Mouse (Mus musculus) cerebellum, postnatal 4 days (tissue): ENCODE measurements at regions not wholly inside any gene's neighbourhood (a gene's known extent, or its start where the extent isn't known, plus 50 kb on each side); places are given as distances from the start of the nearest gene placed in this dataset.
A peak's percentile ranks its signal among the peaks of the same experiment; 100 is the strongest.
"Not testable (repeated sequence)": the region's sequence is repeated elsewhere in the genome, so short reads cannot be mapped to it uniquely, and the experiment has no call there.

Experiments
- DNase-seq, 2 experiments: peaks; one replicate each; pipeline ENCODE4 v3.0.0; 2022; ENCODE audit warnings: low spot score in 2 of 2, mixed read lengths in 1 of 2

DNA sequence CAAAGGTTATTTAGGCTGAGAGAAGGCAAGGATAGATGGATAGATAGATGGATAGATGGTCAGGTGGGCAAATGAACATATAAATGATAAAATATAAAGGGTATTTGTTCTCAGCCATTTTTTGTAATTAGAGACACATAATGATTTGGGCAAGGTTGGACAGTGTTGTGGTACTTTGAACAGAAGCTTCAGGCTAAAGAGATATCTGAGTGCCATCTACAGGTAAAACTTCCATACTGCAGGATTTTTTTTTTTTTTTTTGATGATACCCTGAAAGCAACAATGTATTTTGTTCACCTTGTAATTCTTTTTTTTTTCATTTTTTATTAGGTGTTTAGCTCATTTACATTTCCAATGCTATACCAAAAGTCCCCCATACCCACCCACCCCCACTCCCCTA is 110.1 kb upstream of the Trabd2b start:
- no peak for DNase-seq

DNA sequence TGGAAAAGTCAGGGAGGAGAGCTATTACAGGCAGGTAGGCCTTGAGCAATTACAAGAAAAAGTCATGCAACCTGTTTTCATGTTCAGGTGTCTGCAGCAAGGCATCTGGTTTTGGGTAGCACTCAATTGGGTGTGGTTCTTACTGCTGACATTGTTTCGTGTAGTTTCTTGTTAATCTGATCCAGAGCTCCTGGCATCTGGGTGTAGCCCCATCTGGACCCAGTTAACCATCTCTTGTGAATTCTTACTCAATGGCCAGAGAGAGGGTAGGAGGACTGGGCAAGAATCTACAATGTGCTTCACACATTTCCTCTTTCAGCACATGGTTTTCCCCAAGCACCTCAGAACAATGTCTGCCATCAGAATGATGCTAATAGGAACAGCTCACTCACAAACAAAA is 108.0 kb upstream of the Trabd2b start:
- DNase-seq, result not testable (repeated sequence)

GRCm38 (mm10) chr4:114300390-114301012 is 106.0 kb upstream of the Trabd2b start:
- DNase-seq, result no peak

- DNase-seq, result no peak
Measured at GRCm38 (mm10) chr4:114304654-114305053, 101.9 kb upstream of the Trabd2b start.

DNA sequence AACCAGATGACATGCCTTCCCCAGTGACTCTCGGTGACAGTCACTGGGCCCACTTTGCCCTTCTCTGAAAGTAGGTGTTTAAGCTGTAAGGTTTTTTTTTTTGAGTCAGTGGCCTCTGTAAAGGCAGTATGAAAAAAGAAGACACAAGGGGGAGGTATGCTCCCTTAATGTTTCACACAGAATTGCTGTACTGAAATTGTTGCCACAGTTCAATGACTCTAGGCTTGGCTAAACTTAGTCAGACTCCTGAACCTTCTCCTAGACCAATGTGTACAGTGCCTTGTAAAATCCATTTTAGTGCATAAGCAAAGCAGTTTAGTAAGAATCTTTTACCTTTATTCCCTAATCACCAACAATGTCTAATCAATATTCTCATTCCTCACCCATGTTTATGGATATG is 99.0 kb upstream of the Trabd2b start:
- DNase-seq, result no peak

GRCm38 (mm10) chr4:114308518-114308917 is 98.0 kb upstream of the Trabd2b start:
- peak in 1 of 2 experiments; percentile 24 for DNase-seq

DNA sequence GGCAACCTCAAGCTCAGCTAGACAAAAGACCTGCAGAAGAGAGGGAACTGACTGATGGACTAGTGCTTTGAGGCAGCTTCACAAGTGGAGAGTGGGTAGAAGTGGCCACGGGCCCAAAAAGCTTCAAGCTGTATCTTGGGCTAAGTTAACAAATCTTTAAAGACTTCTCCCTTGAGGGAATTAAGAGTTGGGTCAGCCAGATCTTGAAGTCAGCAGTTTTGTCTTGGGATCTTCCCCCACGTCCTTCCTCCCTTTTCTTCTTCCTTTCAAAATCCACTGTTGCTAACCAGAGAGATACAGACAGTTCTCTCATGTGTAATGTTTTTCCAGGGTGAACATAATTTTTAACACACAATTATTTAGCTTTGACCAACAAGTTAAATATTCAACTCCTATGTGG is 91.5 kb upstream of the Trabd2b start:
- DNase-seq, result no peak

- DNase-seq, result no peak
Measured at GRCm38 (mm10) chr4:114315556-114315955, 91.0 kb upstream of the Trabd2b start.

DNA sequence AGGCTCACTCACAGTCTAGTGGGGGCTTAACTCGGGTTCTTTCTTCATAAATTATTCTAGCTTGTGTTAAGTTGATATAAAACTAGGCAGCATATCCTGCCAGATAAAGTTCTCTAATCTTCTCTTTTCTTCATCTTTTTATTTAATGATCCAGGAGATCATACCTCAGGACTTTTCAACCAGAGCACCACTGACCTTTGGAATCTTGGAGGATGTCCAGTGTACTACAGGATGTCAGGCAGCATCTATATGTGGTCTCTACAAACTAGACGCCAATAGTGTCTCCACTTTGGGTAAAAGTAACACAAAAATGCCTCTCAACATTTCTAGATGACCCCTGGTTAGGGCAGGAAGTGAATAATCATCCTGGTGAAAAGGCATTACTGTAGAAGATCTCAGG is 89.4 kb upstream of the Trabd2b start:
- no peak for DNase-seq

GRCm38 (mm10) chr4:114320076-114320475 is 86.4 kb upstream of the Trabd2b start:
- DNase-seq, result no peak

DNA sequence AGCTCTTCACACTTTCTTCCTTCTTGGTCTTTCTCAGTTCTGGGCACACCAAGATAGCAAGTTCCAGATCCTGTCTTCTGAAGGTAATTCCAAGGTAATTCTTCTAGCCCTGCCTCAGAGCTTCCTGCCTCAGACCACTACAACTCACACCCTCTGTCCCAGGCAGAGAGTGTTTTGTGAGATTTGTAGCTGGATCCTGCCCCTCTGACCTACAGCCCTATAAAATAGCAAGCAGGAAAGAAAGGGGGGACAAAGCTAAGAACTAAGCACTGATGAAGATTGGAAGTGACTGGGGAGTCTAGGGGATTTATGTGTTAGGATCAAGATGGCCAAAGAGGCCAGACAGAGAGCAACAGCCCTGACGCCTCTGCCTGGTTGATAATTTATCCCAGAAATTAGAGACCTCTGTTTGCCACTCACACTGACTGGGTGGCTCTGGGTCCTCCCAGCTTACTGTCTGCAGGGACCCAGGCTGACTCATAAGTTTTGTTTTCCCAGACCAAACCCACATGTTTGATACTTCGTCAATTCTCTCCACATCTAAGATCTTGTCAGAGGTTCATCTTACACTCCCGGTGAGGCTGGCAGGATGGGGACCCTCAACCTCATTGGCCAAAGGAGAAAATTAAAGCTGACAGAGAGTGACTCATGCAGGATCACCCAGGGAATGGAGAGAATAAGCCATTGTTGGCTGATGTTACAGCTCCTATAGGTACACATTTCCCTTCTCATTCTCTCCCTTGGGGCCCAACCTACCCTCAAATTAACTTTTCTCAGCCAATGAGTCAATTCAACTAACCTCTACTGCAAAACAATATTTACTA is 84.8 kb upstream of the Trabd2b start:
- DNase-seq, result no peak

DNA sequence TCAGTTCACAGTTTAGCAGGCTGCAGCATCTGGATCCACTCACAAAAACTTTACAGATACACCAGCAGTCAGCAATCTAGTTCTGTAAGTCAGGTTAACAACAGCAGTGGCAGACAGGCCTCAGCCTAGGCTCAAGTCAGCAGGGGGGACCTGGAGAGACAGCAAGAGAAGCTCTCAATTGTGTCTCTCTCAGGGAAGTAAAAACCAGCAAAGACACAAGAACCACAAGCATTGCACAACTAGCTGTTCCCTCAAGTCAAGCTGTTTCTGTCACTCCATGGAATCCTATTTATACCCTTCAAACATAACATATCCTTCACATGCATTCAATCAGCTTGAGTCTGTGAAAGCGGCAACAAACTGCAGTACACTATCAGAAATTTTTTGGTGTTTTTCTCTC is 76.5 kb upstream of the Trabd2b start:
- DNase-seq, result no peak

GRCm38 (mm10) chr4:114331161-114331560 is 75.4 kb upstream of the Trabd2b start:
- no peak for DNase-seq

GRCm38 (mm10) chr4:114334850-114335249 is 71.7 kb upstream of the Trabd2b start:
- no peak for DNase-seq

GRCm38 (mm10) chr4:114336029-114336746 is 70.3 kb upstream of the Trabd2b start:
- DNase-seq, result no peak

DNA sequence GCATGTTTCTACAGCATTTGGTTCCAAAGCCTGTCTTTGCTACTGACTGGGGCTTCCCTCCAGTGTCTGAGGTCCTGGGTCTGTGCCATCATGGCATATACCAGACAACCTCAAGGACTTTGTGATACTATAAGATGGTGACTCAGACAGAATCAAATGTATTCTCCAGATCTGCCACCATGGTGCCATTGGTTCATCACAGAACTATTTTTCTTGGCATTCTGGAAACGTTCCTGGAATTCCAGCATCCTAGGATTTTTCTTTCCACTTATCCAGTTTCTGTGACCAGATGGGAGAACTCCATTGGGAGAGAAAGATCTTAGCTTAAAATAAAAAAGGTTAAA is 69.8 kb upstream of the Trabd2b start:
- DNase-seq, result no peak

DNA sequence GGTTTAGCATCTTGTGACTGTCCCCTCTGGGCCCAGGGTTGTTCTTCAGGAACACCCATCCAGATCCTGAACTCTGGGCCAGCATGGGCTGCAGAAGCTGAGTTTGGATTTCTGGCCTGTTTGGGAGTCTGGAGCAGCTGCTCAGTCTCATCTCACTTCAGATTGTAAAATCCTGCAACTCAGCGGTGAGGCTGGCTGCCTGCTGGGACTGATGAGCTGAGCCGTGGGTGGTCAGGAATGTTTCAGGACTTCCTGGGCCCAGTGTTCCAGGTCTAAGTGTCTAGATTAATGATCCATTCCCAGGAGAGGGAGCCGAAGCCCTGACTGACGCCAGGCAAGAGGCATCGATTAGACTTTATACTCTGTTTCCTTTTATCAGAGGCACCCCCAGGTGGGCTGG is 66.7 kb upstream of the Trabd2b start:
- DNase-seq, result no peak

DNA sequence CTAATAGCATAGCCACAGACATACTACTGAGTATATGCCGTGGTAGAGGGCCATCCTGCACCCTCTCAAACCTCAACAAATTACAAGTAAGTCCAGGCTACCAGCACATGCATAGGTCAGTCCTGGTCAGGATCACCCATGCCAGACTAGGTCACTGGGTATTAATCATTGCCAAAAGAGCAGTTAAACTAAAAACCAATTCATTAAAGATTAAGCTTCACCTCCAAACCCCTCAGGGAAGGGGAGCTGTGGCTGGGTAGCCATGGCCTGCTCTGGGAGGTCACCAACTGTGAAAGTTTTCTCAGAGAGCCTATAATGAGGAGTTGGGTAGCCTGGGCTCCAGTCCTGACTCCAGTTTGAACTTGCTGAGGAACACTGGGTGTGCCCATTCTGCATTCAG is 61.4 kb upstream of the Trabd2b start:
- DNase-seq, result no peak

DNA sequence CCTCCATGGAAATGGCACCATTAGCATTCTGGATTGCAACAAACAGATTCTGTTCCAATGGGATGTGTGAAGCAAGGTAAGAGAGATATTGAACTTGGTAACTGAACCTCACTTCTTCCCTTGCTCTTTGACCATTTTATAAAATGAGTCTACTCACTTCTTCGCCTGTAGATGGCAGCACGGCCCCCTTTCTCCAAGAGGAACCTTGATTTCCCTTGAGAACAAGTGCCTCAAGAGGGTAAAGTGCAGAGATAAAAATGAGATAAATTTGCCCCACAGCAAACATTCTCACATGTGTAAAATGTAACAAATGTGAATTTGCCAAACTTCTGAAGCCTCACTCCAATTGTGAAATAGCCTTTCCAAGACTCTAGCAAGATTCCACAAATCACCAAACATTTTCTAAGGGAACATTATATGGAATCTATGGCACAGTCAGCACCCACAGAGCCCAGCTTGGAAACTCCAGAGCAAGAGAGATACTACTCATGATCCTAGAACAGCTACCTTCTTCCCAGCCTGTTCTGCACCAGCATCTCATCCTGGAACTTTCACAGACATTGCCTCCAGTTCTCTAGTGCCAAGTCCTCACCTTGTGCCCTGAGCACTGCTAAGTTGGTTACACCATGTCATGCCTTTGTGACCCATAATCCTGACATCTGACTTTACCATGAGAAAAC is 60.3 kb upstream of the Trabd2b start:
- DNase-seq, result peak in 1 of 2 experiments; percentile 35

- no peak for DNase-seq
Measured at GRCm38 (mm10) chr4:114346884-114347283, 59.6 kb upstream of the Trabd2b start.

DNA sequence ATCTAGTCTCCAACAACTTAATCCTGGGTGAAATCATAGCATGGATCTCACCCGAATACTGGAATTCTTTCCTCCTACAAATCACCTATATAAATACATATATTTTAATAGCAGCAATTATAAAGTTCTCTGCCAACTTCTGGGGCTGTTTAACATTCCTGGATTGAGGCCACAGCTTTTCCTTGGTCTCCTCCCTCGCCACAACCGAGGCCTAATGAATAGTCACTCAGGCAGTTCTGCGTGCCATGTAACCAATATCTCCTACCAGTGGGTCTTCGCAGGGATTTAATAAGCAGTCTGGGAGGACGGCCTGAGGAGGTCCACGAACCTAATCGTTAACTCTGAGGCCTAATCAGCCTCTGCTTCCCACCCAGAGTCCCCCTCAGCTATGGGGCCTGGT is 56.9 kb upstream of the Trabd2b start:
- DNase-seq, result no peak

DNA sequence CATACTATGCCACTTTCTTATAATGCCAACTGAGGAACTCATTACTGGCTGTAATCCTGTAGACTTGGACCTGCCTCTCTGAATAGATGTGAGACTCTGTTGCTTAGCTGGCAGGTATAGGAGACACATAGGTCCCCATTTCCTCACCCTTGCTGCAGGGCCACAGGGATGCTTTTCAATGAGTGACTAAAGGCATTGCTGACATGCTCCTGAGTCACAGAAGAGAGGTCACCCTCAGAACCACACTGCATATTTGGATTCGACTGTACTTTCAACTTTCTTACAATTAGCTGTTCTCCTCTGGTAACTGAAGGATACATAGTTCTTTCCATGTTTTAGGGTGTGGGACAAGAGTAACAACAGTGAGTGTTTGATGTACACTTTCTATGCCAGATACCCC is 55.2 kb upstream of the Trabd2b start:
- no peak for DNase-seq
